Mouse (Mus musculus) limb, embryonic 11.5 days (tissue): Measurements from ENCODE around the gene Cntd1. TPM values are rescaled to one million over a fixed set of nuclear protein-coding genes. Genes with fewer than 3 reads are reported as not detected.

Source experiments
- ATAC-seq: fragments of 200-750 bp; cut with Nextera tagmentation; 2 replicates; pipeline ENCODE4 v1.8.0; 2017; ENCODE audit warnings: low read depth; ENCODE audit not compliant: insufficient number of reproducible peaks, low FRiP score, low TSS enrichment
- DNase-seq: peaks from one replicate; pipeline ENCODE4 v3.0.0-alpha.2; 2015; ENCODE audit warnings: low spot score
- H3K27ac ChIP-seq: fragments of 300-500 bp; sonication (generic); replicated peaks from 2 replicates; pipeline ENCODE4 v1.5.1; 2014; ENCODE audit warnings: low read depth, mild to moderate bottlenecking, low read length
- H3K27me3 ChIP-seq: fragments of 300-500 bp; sonication (generic); 2 replicates; pipeline ENCODE4 v1.6.1; 2014; ENCODE audit warnings: mild to moderate bottlenecking, low read length, mixed read lengths; ENCODE audit not compliant: control insufficient read depth, insufficient read depth
- H3K36me3 ChIP-seq: fragments of 300-500 bp; sonication (generic); 2 replicates; pipeline ENCODE4 v1.6.1; 2014; ENCODE audit warnings: mild to moderate bottlenecking, low read length, moderate library complexity, mixed read lengths; ENCODE audit not compliant: control insufficient read depth, insufficient read depth
- H3K4me1 ChIP-seq: fragments of 300-500 bp; sonication (generic); 2 replicates; pipeline ENCODE4 v1.6.1; 2014; ENCODE audit warnings: low read length, mixed read lengths; ENCODE audit not compliant: control insufficient read depth, insufficient read depth
- H3K4me2 ChIP-seq: fragments of 300-500 bp; sonication (generic); 2 replicates; pipeline ENCODE4 v1.6.1; 2014; ENCODE audit warnings: low read depth, mild to moderate bottlenecking, moderate library complexity; ENCODE audit not compliant: severe bottlenecking
- H3K4me3 ChIP-seq: fragments of 300-500 bp; sonication (generic); 2 replicates; pipeline ENCODE4 v1.5.1; 2014; ENCODE audit warnings: low read depth, low read length
- H3K9ac ChIP-seq: fragments of 300-500 bp; sonication (generic); 2 replicates; pipeline ENCODE4 v1.6.1; 2014; ENCODE audit warnings: mild to moderate bottlenecking, low read length
- H3K9me3 ChIP-seq: fragments of 300-500 bp; sonication (generic); 2 replicates; pipeline ENCODE4 v1.6.1; 2016; ENCODE audit warnings: low read length; ENCODE audit not compliant: control insufficient read depth
- whole genome bisulfite sequencing: fragments of 180-500 bp; shearing (Covaris S2); extraction: QIAGEN DNeasy Blood & Tissue Kit; methylation state at CpG from one replicate; pipeline ENCODE4 v1.1.7; 2014; 5-methylcytosine and 5-hydroxymethylcytosine counted together
- polyA plus RNA-seq: library from polyadenylated mRNA; unstranded; fragments of >200 nt; fragmentation: Nextera tagmentation; extraction: Ambion mirVana; gene quantifications from 2 replicates; pipeline ENCODE4 v1.2.1, GENCODE M21; 2014

Cntd1 gene
- 1.3 and 1.8 TPM in 2 replicates for polyA plus RNA-seq

DNA sequence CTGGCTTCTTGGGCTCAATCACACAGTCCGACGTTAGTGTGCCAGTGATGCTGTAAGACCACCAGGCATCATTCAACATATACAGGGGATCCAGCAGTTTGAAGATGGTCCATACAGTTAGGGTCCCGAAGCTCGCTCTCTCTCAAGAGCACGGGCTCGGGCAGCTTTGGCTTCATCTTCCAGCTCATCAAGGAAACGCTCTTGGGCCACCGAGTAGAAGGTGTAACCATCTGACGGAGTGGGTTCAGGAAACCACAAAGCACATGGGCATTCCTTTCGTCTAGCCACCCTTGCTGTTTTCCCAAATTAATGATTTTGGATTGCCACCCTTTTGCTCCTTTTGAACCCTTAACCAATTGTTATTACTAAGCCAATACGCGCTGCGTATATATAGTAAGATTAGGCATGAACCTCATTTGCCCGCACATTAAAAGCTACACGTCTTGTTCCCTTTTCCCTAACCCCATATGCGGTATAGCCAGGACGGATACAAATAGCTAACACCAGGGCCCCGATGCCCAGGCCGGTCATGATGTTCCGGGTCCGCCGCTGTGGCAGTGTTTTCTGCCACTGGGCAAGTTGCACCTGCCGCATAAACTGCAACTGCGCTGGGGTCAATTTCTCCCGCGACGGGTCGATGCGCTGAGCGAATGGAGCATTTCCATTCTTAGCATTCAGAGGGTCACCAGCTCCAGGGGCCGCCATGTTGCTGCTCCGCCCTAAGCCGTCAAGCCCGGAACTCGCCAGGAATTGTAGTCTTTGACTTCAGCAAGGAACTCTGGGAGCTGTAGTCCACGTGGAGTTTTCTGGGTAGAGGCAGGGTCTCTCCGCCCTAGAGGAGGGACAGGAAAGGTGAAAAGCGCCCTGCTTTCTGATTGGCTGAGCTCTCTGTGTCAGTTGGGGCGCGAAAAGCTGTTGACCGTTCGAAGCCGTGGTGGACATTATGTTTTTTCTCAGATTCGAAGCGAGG lies at the start of gene Cntd1, which contains the start of gene Coa3:
TSS of gene Cntd1 (plus strand) at position 790 of the 970 bp plus-strand sequence.
TSS of gene Coa3 (minus strand) at position 892 of the 970 bp plus-strand sequence.
- WGBS: 9% methylated on average over 45 of the region's 45 CpGs
- peak within 1 kb of the TSS; percentile 74 for H3K9ac ChIP-seq
- DNase-seq (peak; percentile 90), ATAC-seq (peak; percentile 95)
- peaks cover 12% of the 10 kb centered on the region for H3K4me1 ChIP-seq
- peaks cover 5% of the 10 kb centered on the region; the same call in 1 of the 2 replicates for H3K27me3 ChIP-seq
- no peak within 1 kb of the TSS for H3K27ac ChIP-seq
- H3K9me3 ChIP-seq: no peaks in the 10 kb centered on the region
- H3K4me2 ChIP-seq: peak within 1 kb of the TSS; percentile 42
- peaks cover 2% of the 10 kb centered on the region; the same call in 1 of the 2 replicates for H3K36me3 ChIP-seq
- peak within 1 kb of the TSS; percentile 58 for H3K4me3 ChIP-seq

DNA sequence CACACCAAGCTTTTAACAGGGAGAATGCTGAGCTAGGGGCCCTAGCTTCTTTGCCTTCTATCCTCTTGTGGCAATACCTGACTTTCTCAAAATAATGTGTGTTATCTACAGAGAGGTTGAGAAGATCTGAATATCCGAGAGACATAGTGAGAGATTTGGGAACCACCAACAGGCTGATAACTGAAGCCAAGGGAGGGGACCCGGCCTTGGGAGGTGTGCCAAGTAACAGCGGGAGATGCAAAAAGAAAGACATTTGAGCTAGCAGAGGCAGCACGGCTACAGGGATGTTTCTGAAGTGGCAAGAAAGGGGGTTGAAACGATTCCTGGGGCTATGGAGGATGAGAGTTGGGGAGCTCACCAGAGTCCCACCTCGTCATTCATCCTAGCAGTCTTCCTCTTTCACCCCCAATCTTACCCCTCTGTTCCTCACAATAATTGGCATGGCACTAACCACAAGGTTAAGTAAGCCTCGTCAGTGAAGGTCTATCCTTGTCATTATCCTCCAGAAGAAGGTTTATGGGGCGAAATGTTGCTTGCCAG lies 49.4 kb upstream of the Cntd1 start:
- Histone ChIP-seq H3K9me3 (no peaks in the 10 kb centered on the region), H3K4me1 (peaks cover 20% of the 10 kb centered on the region), H3K27me3 (no peaks in the 10 kb centered on the region), H3K4me2 (no peak overlapping the region), H3K27ac (no peak overlapping the region; the same call in 1 of the 2 replicates), H3K36me3 (no peaks in the 10 kb centered on the region), H3K9ac (no peak overlapping the region), H3K4me3 (no peak overlapping the region)
- WGBS: 44% methylated on average over 8 of the region's 8 CpGs
- ATAC-seq: no peak
- DNase-seq: no peak

DNA sequence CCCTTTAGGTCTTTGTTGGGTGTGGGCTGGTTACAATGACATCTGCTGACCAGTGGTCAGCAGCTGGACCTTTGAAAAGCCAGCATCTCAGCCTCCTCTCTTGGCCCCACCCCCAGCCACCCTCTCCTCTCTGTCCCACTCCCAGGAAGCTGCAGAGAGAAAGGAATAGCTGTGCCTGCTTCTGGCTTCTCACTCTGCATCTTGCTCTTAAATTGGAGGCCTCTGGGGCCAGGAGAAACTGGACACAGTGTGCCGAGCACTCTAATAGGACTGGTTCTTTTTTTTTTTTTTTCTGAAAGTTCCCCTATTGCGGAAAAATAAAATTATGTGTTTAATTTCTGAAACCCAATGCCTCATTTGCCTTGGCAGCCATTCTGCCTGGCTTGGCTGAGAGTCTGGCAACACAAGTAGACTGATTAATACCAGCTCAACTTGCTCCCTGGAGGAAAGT lies 48.7 kb upstream of the Cntd1 start:
- WGBS: 19% methylated on average over 2 of the region's 2 CpGs
- Histone ChIP-seq H3K36me3 (no peaks in the 10 kb centered on the region), H3K27me3 (no peaks in the 10 kb centered on the region), H3K4me2 (no peak overlapping the region), H3K4me1 (peaks cover 20% of the 10 kb centered on the region), H3K4me3 (no peak overlapping the region), H3K9me3 (no peaks in the 10 kb centered on the region), H3K27ac (peak overlapping the region; percentile 23; the same call in 1 of the 2 replicates), H3K9ac (no peak overlapping the region)
- ATAC-seq (no peak), DNase-seq (no peak)

DNA sequence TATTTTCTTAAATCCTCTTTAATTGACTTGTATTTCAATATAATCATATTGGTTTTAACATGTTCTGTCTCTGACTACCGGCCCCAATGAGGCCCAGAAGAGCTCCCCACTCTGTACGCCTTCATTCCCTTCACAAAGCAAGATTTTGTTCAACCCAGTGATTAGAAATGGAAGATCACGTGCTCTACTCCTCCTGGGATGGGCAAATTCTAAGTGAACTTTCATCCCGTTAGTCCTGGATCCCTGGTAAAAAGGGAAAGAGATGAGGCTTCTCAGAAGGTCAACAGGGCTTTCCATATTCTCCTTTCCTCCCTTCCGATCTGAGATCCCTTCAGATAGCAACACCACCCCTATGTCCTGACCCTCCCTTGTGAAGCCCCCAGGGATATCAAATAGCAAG lies 48.3 kb upstream of the Cntd1 start:
- peak overlapping the region; percentile 58 for H3K27ac ChIP-seq
- no peaks in the 10 kb centered on the region for H3K9me3 ChIP-seq
- H3K9ac ChIP-seq: peak overlapping the region; percentile 27; the same call in 1 of the 2 replicates
- no peak overlapping the region for H3K4me3 ChIP-seq
- peaks cover 20% of the 10 kb centered on the region for H3K4me1 ChIP-seq
- no peaks in the 10 kb centered on the region for H3K27me3 ChIP-seq
- ATAC-seq (no peak), DNase-seq (no peak)
- WGBS: 36% methylated on average over 5 of the region's 5 CpGs
- no peaks in the 10 kb centered on the region for H3K36me3 ChIP-seq
- H3K4me2 ChIP-seq: no peak overlapping the region

DNA sequence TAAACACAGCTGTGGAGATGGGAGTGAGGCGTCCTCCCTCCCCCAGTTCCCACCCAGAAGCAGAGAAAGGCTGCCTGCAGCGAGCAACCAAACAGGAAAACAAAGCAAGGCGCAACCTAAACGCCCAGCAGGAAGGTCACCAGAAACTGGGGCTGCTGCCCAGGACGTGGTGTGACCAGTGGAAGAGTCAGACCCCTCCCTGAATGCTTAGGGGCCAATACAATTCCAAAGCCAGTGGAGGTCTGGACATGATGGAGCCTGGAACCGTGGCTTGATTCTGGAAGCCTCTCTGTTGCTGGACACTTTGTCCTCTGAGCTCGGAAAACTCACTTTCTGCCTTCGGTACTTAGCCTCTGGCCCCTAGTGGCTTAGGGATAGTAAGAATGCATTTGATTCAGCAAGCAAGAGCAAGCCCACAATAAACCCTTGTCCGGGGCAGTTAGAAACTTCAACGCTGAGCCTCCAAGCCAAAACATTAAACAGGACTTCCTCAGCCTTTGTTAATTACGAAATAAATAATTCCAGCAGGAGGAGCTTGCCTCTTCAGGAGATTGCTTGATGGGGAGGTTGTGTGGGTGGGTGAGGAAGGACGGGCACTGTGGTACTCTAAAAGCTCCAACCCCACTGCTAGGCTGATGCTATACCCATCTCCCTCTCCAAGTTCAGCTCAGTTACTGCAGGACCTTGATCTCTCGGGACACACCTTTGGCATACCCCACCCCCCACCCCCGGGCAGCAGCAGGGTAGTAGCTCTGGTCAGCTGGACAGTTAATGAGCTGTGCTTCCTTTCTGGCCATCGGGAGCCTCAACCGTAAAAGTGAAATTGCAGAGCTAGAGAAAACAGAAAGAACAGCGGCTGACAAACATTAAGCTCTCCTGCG lies 47.6 kb upstream of the Cntd1 start:
- Histone ChIP-seq H3K9me3 (no peaks in the 10 kb centered on the region), H3K36me3 (no peaks in the 10 kb centered on the region), H3K4me2 (peak overlapping the region; percentile 24; the same call in 1 of the 2 replicates), H3K27me3 (no peaks in the 10 kb centered on the region), H3K4me3 (no peak overlapping the region), H3K9ac (peak overlapping the region; percentile 27), H3K27ac (peak overlapping the region; percentile 58), H3K4me1 (peaks cover 20% of the 10 kb centered on the region)
- 7% methylated on average over 18 of the region's 18 CpGs for WGBS
- DNase-seq (peak; percentile 45), ATAC-seq (no peak)

DNA sequence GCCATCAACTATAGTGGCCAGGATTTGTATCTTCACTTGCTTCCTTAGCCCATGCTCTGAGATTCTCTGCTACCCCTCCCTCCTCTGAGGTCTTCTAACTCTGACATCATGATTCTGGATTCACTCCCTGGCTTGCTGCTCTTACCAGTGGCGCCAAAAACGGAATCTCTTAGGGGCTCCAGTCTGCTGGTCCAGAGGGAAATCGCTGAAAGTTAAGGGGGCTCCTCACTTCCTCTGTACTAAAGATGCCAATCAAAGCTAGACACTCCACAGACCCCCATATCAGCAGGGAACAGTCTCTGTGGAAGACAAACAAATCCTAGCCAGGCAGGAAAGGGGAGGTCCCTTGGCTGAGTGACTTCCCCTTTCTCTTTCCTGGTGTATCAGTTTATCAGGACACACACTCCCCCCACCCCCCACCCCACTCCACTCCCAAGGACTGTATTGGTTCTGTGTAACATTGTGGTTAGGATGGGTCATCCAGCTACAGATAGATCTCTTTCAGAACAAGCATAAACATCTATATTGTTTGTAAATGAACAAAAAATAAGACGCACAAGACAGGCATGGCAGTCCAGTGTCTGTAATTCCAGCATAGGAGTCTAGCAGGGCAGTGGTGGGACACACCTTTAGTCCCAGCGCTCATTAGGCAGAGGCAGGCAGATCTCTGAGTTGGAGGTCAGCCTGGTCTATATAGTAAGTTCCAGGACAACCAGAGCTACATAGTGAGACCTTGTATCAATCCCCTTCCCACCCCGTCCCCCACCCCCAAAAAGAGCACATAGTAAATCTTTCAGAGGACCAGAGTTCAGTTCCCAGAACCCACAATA lies 46.6 kb upstream of the Cntd1 start:
- Histone ChIP-seq H3K9ac (no peak overlapping the region), H3K36me3 (no peaks in the 10 kb centered on the region), H3K27me3 (no peaks in the 10 kb centered on the region), H3K4me1 (peaks cover 20% of the 10 kb centered on the region), H3K4me3 (no peak overlapping the region), H3K4me2 (peak overlapping the region; percentile 24; the same call in 1 of the 2 replicates), H3K9me3 (no peaks in the 10 kb centered on the region), H3K27ac (peak overlapping the region; percentile 58)
- DNase-seq: peak; percentile 31
- ATAC-seq: no peak
- WGBS: 51% methylated on average over 6 of the region's 6 CpGs

DNA sequence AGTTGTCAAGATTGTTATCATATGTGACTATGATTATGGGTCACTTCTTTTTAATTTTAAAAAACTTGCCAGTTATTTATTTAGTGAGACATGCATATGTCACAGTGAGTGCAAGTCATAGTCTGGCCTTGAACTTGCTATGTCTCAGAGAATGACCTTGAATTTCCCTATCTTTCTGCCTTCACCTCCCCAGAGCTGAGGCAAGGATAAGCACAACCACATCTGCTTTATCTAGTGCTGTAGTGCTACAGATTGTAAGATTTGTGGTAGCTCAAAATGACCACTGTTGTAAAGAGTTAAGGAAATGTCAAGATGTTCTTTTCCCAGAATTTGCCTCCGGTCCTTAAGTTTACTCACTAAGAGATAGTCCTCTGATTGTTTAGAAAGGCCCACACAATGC lies 45.6 kb upstream of the Cntd1 start:
- peaks cover 22% of the 10 kb centered on the region for H3K4me1 ChIP-seq
- 89% methylated on average over 1 of the region's 1 CpGs for WGBS
- no peak for ATAC-seq

More for the DNA sequence above, 45.6 kb upstream of the Cntd1 start:
- Histone ChIP-seq H3K9me3 (no peaks in the 10 kb centered on the region), H3K4me2 (no peak overlapping the region), H3K27me3 (no peaks in the 10 kb centered on the region), H3K4me3 (no peak overlapping the region), H3K9ac (no peak overlapping the region), H3K36me3 (no peaks in the 10 kb centered on the region), H3K27ac (no peak overlapping the region)
- no peak for DNase-seq
